Mouse (Mus musculus): ENCODE measurements at regions not wholly inside any gene's neighbourhood (a gene's known extent, or its start where the extent isn't known, plus 50 kb on each side); places are given as distances from the start of the nearest gene placed in this dataset.

GRCm38 (mm10) chr17:58503612-58504011 is 487.6 kb downstream of the Pdzph1 start:
- TF ChIP-seq CTCF (IDR thresholded peaks at IDR 0.05; ENCODE audit: borderline replicate concordance, extremely low read depth, insufficient read depth, insufficient read length), result no peak
- no peak for TF ChIP-seq POLR2A (IDR thresholded peaks at IDR 0.05; ENCODE audit: borderline replicate concordance, extremely low read depth, insufficient read depth, insufficient read length, poor library complexity, severe bottlenecking)
- DNase-seq (ENCODE audit: low read depth), result no peak

- TF ChIP-seq POLR2A (IDR thresholded peaks at IDR 0.05; ENCODE audit: borderline replicate concordance, extremely low read depth, insufficient read depth, insufficient read length, poor library complexity, severe bottlenecking) (no peak), CTCF (IDR thresholded peaks at IDR 0.05; ENCODE audit: borderline replicate concordance, extremely low read depth, insufficient read depth, insufficient read length) (no peak)
- DNase-seq (ENCODE audit: low read depth), result peak; percentile 5
Observed at GRCm38 (mm10) chr17:58468920-58469319, 522.3 kb downstream of the Pdzph1 start.
